11 mouse cellular contexts compared by ENCODE assay signal in genomic region chr13:73714020-73714419, GRCm38 (mm10). TPM values are rescaled to one million over a fixed set of nuclear protein-coding genes. Genes with fewer than 3 reads are reported as not detected.
DNase-seq lines count a peak whose midpoint lies in the region; ATAC-seq lines count a peak whose summit lies in the region.
"Had no signal": no experiment of that assay in that cellular context is flagged by ENCODE, and none has a peak within 500 bp of the region (broad histone marks: within the 10 kb centered on the region; RNA-seq: fewer than 3 reads in every experiment).

No protein-coding gene starts in this region.

- ATAC-seq in hindbrain, embryonic 11.5 days (ENCODE audit: low FRiP score): no peak
- no peak for ATAC-seq in hindbrain, embryonic 13.5 days (ENCODE audit: low FRiP score)

- H3K9ac ChIP-seq in hindbrain, embryonic 11.5 days (ENCODE audit: low read depth, low read length): no peak overlapping the region
- no peak overlapping the region for H3K9ac ChIP-seq in hindbrain, embryonic 13.5 days

- H3K27me3 ChIP-seq in hindbrain, embryonic 11.5 days (ENCODE audit: control insufficient read depth, insufficient read depth, low read length): no peaks in the 10 kb centered on the region
- H3K27me3 ChIP-seq in hindbrain, embryonic 13.5 days: no peaks in the 10 kb centered on the region

- peak; percentile 4 for DNase-seq in hindbrain, embryonic 11.5 days (ENCODE audit: low spot score)
- DNase-seq in 416B (ENCODE audit: low read depth) (peak; percentile 44), R1 (ENCODE audit: low read depth, low spot score) (peak; percentile 39), MN1 (ENCODE audit: low spot score) (no peak)
- DNase-seq in kidney, postnatal 36 days: peak; percentile 44 to 54
- DNase-seq in gastrocnemius, adult 18-20 months (ENCODE audit: low spot score): no peak
- no peak for DNase-seq in heart, adult 9 months (ENCODE audit: low spot score in 2 of 2)

- no peak overlapping the region for H3K4me3 ChIP-seq in hindbrain, embryonic 11.5 days (ENCODE audit: low read depth, low read length)
- H3K4me3 ChIP-seq in hindbrain, embryonic 13.5 days: no peak overlapping the region

- H3K4me2 ChIP-seq in hindbrain, embryonic 11.5 days (replicated peaks; ENCODE audit: low read depth, low read length): no peak overlapping the region
- no peak overlapping the region for H3K4me2 ChIP-seq in hindbrain, embryonic 13.5 days

- WGBS in hindbrain, embryonic 11.5 days: 62% methylated on average over 2 of the region's 2 CpGs
- 75% methylated on average over 2 of the region's 2 CpGs for WGBS in hindbrain, embryonic 13.5 days

- H3K9me3 ChIP-seq in hindbrain, embryonic 11.5 days (ENCODE audit: control insufficient read depth, low read length): no peaks in the 10 kb centered on the region
- no peaks in the 10 kb centered on the region for H3K9me3 ChIP-seq in hindbrain, embryonic 13.5 days

- no peaks in the 10 kb centered on the region for H3K36me3 ChIP-seq in hindbrain, embryonic 11.5 days (ENCODE audit: control insufficient read depth, insufficient read depth, low read length)
- H3K36me3 ChIP-seq in hindbrain, embryonic 13.5 days: no peaks in the 10 kb centered on the region

- no peak overlapping the region for H3K27ac ChIP-seq in hindbrain, embryonic 11.5 days (ENCODE audit: low read depth, low read length)
- no peak overlapping the region for H3K27ac ChIP-seq in hindbrain, embryonic 13.5 days

- no peaks in the 10 kb centered on the region for H3K4me1 ChIP-seq in hindbrain, embryonic 11.5 days (replicated peaks; ENCODE audit: control insufficient read depth, insufficient read depth, low read length)
- H3K4me1 ChIP-seq in hindbrain, embryonic 13.5 days (replicated peaks): no peaks in the 10 kb centered on the region

RNA-seq across cellular contexts. Expression of gene Slc6a19, which starts 9.4 kb away (rescaled TPM):
- polyA plus RNA-seq in hindbrain, embryonic 11.5 days (2014; fragmentation: Nextera tagmentation; extraction: Ambion mirVana): not detected in 2 replicates
- polyA plus RNA-seq in hindbrain, embryonic 13.5 days (2015; fragmentation: Nextera tagmentation; extraction: Ambion mirVana): 0.18 and 0.29 TPM in 2 replicates
- under 1 TPM in 1 of 2 experiments, not detected in 1; 0.05 TPM for total RNA-seq in gastrocnemius, adult 18-20 months (2021)

RNA-seq across cellular contexts. Expression of gene Slc12a7, which starts 18.9 kb away (rescaled TPM):
- 34.2 and 34.8 TPM in 2 replicates for polyA plus RNA-seq in hindbrain, embryonic 11.5 days (2014; fragmentation: Nextera tagmentation; extraction: Ambion mirVana)
- 14.3 and 14.9 TPM in 2 replicates for polyA plus RNA-seq in hindbrain, embryonic 13.5 days (2015; fragmentation: Nextera tagmentation; extraction: Ambion mirVana)
- 1 to 10 TPM; 3.6 to 5.1 TPM for total RNA-seq in gastrocnemius, adult 18-20 months (2021)

RNA-seq across cellular contexts. Expression of gene Slc6a18, which starts 36.2 kb away (rescaled TPM):
- polyA plus RNA-seq in hindbrain, embryonic 11.5 days (2014; fragmentation: Nextera tagmentation; extraction: Ambion mirVana): not detected in 2 replicates
- polyA plus RNA-seq in hindbrain, embryonic 13.5 days (2015; fragmentation: Nextera tagmentation; extraction: Ambion mirVana): not detected in 2 replicates
- under 1 TPM; 0.18 to 0.28 TPM for total RNA-seq in gastrocnemius, adult 18-20 months (2021)
- total RNA-seq: left cerebral cortex, postnatal 36 days had no signal
- polyA plus RNA-seq: embryonic facial prominence, embryonic 14.5 days; heart, embryonic 16.5 days had no signal

Comparison
In these comparisons a context has a peak if more than half of its experiments do, and no peak if none do; other contexts are left out.
1. DNase-seq: peak in hindbrain, embryonic 11.5 days (single experiment), 416B (single experiment), R1 (single experiment) and kidney, postnatal 36 days (2 of 2); none in MN1 (single experiment), gastrocnemius, adult 18-20 months (single experiment) and heart, adult 9 months (0 of 2).